Mouse (Mus musculus) right cerebral cortex, postnatal 10 days (tissue): ENCODE data around the gene Litaf.
"Not testable (repeated sequence)": the region's sequence is repeated elsewhere in the genome, so short reads cannot be mapped to it uniquely, and the experiment has no call there.

Source experiments
- DNase-seq, 2 experiments: peaks; one replicate each; pipeline ENCODE4 v3.0.0; 2021; ENCODE audit warnings: low spot score in 2 of 2

The Litaf gene

DNA sequence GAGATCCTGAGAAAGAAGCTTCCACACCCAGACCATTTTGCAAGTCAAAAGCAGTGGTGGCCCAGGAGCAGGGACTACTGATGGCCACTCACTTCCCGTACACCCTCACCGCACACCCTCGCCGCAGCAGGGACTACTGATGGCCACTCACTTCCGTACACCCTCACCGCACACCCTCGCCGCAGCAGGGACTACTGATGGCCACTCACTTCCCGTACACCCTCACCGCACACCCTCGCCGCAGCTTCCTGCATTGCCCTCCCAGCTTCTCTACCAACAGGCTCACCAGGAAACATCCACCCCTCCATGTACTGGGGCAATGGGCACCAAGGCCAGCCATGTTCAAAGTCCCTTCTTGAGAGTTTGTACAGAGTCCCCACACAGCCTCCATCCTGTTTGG lies 107.7 kb downstream of the Litaf start:
- not testable (repeated sequence) for DNase-seq

- no peak for DNase-seq
Observed at GRCm38 (mm10) chr16:10957794-10958193, 108.2 kb downstream of the Litaf start.

DNA sequence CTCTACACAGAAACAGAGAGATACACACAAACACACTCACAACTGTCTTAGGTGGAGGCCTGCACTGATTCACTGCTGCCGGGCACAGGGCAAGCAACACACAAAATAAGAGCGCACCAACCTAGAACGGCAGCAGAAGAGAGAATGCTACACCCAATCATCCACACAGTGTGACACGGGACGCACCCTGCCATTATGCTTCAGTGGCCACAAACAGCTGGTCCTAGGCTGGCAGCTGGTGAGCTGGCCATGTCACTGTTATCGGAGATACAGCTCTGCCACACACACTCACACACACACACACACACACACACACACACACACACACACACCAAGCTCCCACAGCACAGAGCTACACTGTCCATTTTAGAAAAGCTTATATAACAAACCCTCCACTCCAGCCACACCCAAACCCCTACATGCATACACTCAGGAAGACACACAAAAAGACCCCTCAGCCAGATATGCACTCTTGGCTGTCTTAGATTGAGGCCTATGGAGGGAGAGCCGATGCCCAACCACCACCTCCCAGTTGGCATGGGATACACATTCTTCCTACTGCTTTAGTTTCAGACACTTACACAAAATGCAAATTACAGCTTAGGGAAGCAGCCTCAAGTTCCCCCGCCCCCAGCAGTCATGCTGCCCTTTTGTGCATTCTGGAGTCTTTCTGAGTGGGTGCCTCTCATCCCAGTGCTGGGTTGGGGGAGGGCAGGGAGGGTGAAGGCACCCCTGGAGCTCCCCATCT lies 108.8 kb downstream of the Litaf start:
- DNase-seq, result peak; percentile 57 to 69

GRCm38 (mm10) chr16:10955078-10955477 lies 110.9 kb downstream of the Litaf start:
- DNase-seq, result peak; percentile 35 to 53

- no peak for DNase-seq
Observed at GRCm38 (mm10) chr16:10952881-10953280, 113.1 kb downstream of the Litaf start.

DNA sequence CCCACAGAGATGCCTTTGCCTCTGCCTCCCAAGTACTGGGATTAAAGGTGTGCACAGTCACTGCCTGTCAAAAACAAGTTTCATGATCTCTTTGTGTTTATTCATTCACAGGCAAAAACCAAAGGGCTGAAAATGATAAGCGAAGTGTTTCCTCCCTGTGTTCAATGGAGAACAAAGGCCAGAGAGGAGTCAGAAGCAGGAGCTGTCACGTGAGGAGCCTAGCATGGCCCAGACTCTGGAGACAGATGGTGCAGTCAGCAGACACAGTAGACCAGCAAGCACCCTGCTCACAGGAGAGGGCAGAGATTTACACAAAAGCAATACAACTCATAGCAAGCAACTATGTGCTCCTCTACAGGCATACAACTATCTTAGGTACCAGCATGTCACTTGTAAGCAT lies 113.9 kb downstream of the Litaf start:
- DNase-seq, result no peak

- DNase-seq, result peak in 1 of 2 experiments; percentile 44
Observed at GRCm38 (mm10) chr16:10951581-10951980, 114.4 kb downstream of the Litaf start.

DNA sequence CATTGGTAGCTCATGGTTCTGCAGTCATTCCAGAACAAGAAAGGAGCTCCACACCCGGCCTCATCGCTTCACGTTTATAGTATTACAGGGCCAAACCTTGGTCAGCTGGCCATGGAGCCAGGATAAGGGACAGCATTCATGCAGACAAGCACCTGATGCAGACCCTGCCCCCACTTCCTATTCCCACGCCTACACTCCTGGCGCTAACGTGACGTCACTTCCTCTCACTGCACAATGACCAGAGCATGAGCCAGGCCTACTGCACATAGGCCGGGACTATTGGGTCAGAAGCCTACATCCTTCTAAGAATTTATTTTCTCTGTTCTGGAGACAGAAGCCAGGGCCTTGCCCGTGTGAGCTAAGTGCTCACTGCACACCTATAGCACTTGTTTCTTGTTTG lies 115.4 kb downstream of the Litaf start:
- DNase-seq, result no peak

DNA sequence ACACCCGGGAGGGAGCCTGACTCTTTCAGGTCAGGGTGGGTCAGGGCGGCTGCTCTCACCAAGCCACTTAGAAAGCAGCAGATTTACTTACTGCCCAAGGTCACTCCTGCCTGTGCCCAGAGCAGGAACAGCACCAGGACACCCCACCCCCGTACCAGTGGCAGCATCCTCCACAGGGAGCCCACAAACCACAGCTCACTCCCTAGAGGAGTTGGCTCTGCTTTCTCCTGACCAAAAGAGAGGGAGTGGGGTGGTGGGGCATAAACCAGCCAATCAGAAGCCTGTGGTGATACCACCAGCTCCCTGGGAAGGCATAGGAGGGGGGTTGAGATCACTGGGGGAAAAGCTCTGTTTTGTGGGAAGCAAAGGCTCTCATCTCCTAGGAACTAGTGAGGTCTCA lies 118.2 kb downstream of the Litaf start:
- DNase-seq, result no peak

- DNase-seq, result no peak
Observed at GRCm38 (mm10) chr16:10945381-10946127, 120.4 kb downstream of the Litaf start.

DNA sequence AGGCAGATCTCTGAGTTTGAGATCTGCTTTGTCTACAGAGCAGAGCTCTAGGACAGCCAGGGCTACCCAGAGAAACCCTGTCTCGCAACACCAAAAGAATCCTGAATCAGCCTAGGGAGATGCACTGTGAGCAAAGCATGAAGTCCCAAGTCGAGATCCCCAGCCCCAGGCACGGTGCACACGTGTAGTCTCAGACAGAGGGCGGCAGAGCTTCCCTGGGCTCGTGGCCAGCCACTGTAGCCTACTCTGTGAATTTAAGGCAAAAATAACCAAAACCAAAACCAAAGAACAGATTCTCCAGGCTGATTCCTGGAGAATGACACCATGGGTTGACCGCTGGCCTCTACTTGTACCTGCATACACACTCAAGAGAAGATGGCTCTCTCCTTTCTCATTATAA lies 121.4 kb downstream of the Litaf start:
- no peak for DNase-seq

DNA sequence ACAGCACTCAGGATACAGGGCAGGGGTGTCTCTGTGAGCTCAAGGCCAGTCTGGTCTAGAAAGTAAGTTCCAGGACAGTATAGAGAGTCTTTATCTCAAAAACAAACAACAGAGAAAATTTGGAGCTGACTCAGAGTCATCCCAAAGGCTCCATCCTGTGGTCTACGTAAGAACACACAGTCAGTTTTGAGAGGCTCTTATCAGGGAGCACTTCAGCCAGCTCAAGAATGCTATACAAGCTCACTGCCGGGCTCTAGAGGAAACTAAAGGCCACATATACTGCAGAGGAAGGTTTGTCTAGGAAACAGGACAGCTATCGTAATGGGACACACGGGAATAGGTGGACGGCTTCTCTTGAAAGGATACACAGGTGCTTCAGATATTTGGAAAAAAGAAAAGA lies 122.7 kb downstream of the Litaf start:
- DNase-seq, result no peak

- no peak for DNase-seq
Observed at GRCm38 (mm10) chr16:10940661-10941060, 125.3 kb downstream of the Litaf start.

DNA sequence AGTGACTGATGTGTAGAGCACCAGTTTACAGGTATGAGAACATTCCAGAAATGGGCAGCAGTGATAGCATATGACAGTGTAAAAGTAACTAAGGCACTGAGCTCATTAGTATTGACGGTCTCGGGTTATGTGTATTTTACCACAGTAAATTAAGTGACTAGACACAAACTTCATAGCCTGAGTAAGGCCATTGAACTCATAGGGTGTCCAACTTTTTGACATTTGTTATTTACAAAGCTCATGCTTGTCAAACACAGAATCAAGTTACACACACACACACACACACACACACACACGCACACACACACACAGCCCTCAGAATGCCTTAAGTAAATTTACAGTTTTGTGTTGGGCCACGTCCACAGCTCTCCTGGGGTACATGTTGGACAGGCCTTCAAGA lies 126.0 kb downstream of the Litaf start:
- no peak for DNase-seq

DNA sequence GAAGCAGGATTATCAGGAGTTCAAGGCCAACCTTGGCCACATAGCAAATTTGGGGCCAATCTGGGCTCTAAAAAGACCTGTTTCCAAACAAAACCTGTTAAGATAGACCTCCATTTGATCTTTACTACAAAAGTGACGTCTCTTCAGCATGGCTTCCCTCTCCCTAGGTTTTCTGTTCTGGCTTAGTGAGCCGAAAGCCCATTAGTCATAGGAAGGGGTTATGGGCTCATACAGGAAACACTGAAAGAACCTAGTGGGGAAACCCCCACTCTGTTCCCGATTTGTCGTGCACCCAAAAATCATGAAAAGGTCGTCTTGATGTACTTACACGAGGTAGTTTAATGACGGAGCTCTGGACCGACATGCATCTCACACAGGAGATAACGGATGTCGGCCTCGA lies 128.5 kb downstream of the Litaf start:
- DNase-seq, result no peak

- no peak for DNase-seq
Observed at GRCm38 (mm10) chr16:10936700-10937319, 129.1 kb downstream of the Litaf start.

GRCm38 (mm10) chr16:10934047-10934446 lies 131.9 kb downstream of the Litaf start:
- no peak for DNase-seq

DNA sequence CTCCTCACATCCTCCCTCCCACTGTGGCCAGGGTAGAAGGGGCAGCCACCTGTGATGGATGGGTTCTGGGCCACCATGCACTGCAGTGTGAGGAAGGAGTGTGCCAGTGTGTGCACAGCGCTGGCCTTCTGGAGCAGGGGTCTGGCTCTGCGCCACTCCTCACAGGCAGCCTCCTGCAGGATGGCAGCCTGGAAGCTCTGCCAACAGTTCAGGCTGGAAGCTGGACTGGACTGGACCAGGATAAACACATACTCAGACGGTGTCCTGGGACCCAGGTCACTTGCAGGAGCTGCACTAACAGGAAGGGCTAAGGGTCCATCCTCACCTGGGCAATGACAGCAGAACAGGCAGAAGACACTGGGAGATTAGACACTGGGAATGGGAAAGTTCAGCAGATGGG lies 132.6 kb downstream of the Litaf start:
- DNase-seq, result peak in 1 of 2 experiments; percentile 33

GRCm38 (mm10) chr16:10927026-10927425 lies 138.9 kb downstream of the Litaf start:
- DNase-seq, result no peak

- DNase-seq, result peak; percentile 49 to 64
Observed at GRCm38 (mm10) chr16:10925591-10926180, 140.3 kb downstream of the Litaf start.

DNA sequence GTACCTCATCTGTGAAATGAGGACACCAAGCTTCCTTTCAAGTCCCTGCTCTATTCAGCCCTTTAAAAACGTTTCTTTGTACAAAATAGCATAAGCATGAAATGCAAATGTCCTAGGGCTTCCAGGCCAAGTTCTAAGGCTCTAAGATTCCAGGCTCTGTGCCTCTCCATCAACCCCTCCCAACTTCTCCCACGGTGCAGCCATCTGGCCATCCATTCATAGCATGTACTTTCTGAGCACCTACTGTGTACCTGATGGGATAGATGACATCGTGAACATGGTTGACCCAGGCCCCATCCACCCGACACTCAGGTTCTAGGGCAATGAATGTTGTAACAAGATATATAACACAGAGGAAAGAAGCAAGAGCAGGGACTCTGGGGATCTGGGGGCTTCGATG lies 142.4 kb downstream of the Litaf start:
- DNase-seq, result no peak

DNA sequence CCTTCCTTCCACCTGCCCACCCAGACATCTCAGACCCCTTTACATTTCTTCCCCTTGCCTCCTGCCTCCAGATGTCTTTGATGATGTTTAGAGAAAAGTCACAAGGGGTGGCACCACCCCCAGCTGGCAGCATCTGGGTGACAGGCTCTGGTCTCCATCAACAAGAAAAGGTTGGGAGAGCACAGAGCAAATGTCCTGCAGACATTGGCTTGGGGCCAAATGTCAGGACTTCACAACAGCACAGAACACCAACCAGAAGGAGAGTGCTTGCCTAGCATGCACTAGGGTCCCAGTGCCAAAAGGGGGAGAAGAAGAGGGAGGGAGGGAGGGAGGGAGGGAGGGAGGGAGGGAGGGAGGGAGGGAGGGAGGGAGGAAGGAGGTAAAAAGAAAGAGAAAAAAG lies 146.1 kb downstream of the Litaf start:
- no peak for DNase-seq
